Mouse (Mus musculus) kidney, adult 18-20 months (tissue): Measurements from ENCODE around the gene Slc9a9.

Experiments
- DNase-seq: peaks from one replicate; pipeline ENCODE4 v3.0.0; 2021

Slc9a9 gene

DNA sequence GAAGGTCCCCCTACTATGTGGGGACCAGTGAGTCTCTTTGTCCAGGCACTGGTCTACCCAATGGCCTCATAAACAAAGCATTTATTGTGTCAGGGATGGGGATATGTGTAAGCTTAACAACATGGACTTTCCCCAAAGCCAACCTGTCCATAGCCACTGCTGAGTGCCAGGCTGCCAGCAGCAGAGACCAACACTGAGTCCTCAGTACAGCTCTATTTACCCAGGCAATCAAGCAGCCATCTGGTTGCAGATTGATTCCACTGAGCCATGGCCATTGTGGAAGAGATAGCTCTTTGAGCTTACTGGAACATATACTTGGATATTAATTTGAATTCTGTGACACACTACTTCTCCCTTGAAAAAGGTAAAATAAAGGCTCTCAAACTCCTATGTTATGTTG is 570.2 kb downstream of the Slc9a9 start:
- no peak for DNase-seq

- no peak for DNase-seq
Measured at GRCm38 (mm10) chr9:95242628-95243195, 573.0 kb downstream of the Slc9a9 start.

DNA sequence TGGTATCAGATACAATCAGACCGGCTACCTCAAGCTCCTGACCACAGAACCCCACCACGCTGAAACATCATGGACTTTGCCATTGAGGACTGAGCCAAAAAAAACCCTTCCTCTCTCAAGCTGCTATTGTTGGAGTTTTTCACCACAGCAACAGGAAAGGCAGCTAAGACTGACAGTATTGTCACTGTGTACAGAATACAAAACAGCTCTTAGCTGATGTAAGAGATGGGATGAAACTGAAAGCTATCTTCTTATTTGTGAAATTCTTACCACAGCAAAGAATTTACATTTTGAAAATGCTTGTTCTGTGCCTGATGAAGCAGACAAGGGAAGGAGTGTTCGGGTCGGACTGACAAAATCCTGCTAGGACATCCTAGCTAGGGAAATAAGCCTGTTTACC is 584.5 kb downstream of the Slc9a9 start:
- no peak for DNase-seq

DNA sequence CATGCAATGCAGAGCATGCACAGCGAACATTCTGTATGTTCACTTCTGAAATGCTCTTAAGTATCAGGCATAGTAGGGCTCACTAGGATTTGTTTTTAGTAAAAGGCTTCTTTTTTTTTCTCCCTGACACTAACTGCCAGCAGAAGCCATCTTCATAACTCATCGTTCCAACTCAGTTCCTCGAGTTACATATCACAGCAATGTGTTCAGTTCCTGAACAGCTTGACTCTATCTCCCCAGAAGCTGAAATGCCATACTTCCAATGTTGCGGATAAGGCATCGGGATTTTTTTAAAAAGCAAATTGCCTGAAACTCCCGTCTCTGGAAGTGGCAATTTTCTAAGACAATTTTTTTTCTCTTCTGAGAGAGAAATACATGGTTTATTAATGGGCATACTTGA is 586.1 kb downstream of the Slc9a9 start:
- DNase-seq, result no peak

- no peak for DNase-seq
Measured at GRCm38 (mm10) chr9:95256680-95257316, 587.1 kb downstream of the Slc9a9 start.

DNA sequence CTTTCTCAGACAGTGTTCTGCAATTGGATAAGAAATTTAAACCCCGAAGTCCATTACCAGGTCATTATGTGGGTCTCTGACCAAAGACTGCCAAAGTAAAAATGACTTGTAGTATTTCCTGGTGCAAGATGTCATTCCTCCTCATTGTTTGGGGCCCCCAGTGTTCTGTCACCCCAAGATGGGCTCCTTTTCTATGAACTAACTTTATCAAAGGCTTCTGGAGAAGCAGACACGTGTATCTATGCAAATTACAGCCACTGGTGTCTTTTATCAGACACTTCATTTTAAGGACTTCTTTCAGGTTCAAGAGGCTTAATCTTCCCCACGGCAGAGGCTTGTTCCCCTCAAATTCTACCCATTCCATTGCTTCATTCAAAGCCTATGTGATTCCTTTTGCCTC is 593.1 kb downstream of the Slc9a9 start:
- no peak for DNase-seq

- DNase-seq, result no peak
Measured at GRCm38 (mm10) chr9:95263867-95264509, 594.3 kb downstream of the Slc9a9 start.

DNA sequence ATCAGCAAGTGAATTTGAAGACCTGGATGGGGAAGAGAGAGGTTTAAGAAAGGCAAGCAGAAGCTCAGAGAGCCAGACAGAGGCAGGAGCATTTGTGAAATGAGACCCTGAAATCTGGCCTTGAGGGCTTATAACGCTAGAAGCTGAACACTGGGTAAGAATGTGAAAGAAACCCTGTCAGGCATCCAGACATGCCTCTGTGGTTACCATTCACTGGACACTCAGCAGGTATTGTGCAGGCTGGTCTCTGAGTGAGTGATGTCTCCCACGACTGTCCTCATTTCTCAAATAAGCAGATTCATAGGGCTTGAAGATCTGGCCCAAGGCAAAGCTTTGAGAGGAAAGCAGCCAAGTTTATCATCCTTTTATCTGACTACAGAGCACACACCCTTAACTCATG is 596.5 kb downstream of the Slc9a9 start:
- DNase-seq, result no peak

DNA sequence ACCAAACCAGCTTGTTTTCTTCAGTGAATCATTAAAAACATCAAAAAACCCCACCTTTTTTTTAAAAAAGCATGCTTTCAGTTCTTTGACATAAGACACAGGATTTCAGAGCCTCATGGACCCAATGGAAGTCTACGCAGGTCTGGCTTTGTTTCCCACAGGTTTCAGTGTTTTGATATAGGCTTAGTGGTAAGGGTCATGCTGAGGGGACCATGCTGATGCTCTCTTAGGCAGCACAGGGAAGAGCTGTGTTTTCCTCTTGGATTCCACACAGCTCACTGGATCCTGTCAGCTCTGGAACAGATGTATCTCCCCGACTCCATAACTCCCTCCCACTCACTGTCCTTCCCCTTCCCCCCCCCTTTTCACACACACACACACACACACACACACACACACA is 597.2 kb downstream of the Slc9a9 start:
- no peak for DNase-seq

GRCm38 (mm10) chr9:95279590-95280344 is 610.1 kb downstream of the Slc9a9 start:
- DNase-seq, result peak; percentile 38
